Mouse (Mus musculus): ENCODE data around the gene Ankrd37. TPM values are rescaled to one million over a fixed set of nuclear protein-coding genes. Genes with fewer than 3 reads are reported as not detected.
A peak's percentile ranks its signal among the peaks of the same experiment; 100 is the strongest.

The Ankrd37 gene
- total and polyA plus RNA-seq, 3 experiments: 12.8 to 157 (median 79.0) TPM

GRCm38 (mm10) chr8:45973988-45974505 is 31.5 kb downstream of the Ankrd37 start:
- H3K79me2 ChIP-seq (replicated peaks; ENCODE audit: control insufficient read depth, extremely low read depth, insufficient read depth, poor library complexity, severe bottlenecking): peaks cover 4% of the 10 kb centered on the region
- DNase-seq (ENCODE audit: extremely low read depth): no peak
- H3K9ac ChIP-seq (ENCODE audit: insufficient read depth, low read depth): no peak overlapping the region
- no peak overlapping the region for H3K4me3 ChIP-seq (replicated peaks in 1 of 3; ENCODE audit: low read depth in 2 of 3, low read length in 2 of 3, poor library complexity in 1 of 3)
- in situ Hi-C loops (cut with MboI; ENCODE audit: low pct_ligation_motif_present, low pct_unique_long_range_greater_than_20kb, low sequenced_read_pairs) (no loop called here), dilution Hi-C loops (cut with MboI; ENCODE audit: extremely low pct_ligation_motif_present, extremely low pct_unique_long_range_greater_than_20kb, low sequenced_read_pairs) (no loop called here)
- no peak overlapping the region for H3K27ac ChIP-seq (ENCODE audit: insufficient read depth, low read depth)
- no peak for TF ChIP-seq ETS1 (conservative IDR thresholded peaks at IDR 0.05; ENCODE audit: low read depth, low read length)
- no peak for TF ChIP-seq NELFE (IDR thresholded peaks at IDR 0.05; ENCODE audit: low read depth, low read length)
- no peak overlapping the region for H3K4me2 ChIP-seq (ENCODE audit: insufficient read depth, low read depth, poor library complexity, severe bottlenecking)
- H3K27me3 ChIP-seq (replicated peaks): no peaks in the 10 kb centered on the region
- H3K36me3 ChIP-seq (replicated peaks in 1 of 2; ENCODE audit: control insufficient read depth in 1 of 2, insufficient read depth in 1 of 2, low read length in 1 of 2): peaks cover 5 to 26% of the 10 kb centered on the region in 2 experiments
- H3K4me1 ChIP-seq (ENCODE audit: control insufficient read depth in 1 of 2, insufficient read depth in 2 of 2): peaks cover 0 to 9% of the 10 kb centered on the region in 2 experiments; a peak in 2 of 4 replicates
- H3K9me3 ChIP-seq (replicated peaks; ENCODE audit: low read length): peaks cover 18% of the 10 kb centered on the region

DNA sequence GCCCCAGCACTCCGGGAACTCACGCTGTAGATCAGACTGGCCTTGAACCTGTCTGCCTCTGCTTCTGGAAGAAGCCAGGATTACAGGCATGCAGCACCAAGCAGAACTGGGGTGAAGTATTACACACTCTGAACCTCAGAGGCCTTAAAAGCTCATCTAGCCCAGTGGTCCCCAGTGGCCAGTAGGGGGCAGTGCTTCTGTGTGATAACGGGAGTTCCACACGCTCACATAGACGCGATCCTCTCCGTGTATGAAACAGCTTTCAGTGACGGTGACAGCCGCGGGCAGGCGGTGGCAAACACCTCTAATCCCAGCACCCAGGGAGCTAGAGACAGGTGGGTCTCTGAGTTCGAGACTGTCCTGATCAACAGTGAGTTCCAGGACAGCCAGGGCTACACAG is 34.6 kb downstream of the Ankrd37 start:
- H3K79me2 ChIP-seq (replicated peaks; ENCODE audit: control insufficient read depth, extremely low read depth, insufficient read depth, poor library complexity, severe bottlenecking): peaks cover 1% of the 10 kb centered on the region

DNA sequence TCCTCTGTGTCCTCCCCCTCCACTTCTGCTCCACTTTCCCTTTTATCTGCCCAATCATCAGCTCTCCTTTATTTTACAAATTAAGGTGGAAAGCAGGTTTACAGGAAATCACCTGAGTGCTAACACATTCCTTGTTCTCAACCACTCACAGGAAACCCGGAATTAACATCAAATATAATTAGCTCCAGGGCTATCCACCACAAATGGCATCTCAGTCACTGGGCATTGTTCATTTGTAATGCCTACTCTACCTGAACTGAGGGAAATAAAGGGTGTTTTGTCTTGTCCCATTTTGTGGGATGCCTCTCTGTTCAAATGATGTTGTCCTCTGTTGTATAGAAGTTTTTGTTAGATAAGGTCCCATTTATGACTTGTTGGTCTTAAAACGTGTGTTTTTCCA is 54.9 kb downstream of the Ankrd37 start:
- H3K9ac ChIP-seq (ENCODE audit: insufficient read depth, low read depth): no peak overlapping the region
- dilution Hi-C loops (cut with MboI; ENCODE audit: extremely low pct_ligation_motif_present, extremely low pct_unique_long_range_greater_than_20kb, low sequenced_read_pairs) (no loop called here), in situ Hi-C loops (cut with MboI; ENCODE audit: low pct_ligation_motif_present, low pct_unique_long_range_greater_than_20kb, low sequenced_read_pairs) (no loop called here)
- no peak overlapping the region for H3K27ac ChIP-seq (ENCODE audit: insufficient read depth, low read depth)
- no peaks in the 10 kb centered on the region for H3K4me1 ChIP-seq (ENCODE audit: control insufficient read depth in 1 of 2, insufficient read depth in 2 of 2)
- no peaks in the 10 kb centered on the region for H3K27me3 ChIP-seq (replicated peaks)
- H3K36me3 ChIP-seq (replicated peaks in 1 of 2; ENCODE audit: control insufficient read depth in 1 of 2, insufficient read depth in 1 of 2, low read length in 1 of 2): no peaks in the 10 kb centered on the region
- TF ChIP-seq ZC3H11A (IDR thresholded peaks at IDR 0.05; ENCODE audit: low read depth, low read length): no peak
- no peak for TF ChIP-seq ZMIZ1 (IDR thresholded peaks at IDR 0.05; ENCODE audit: low read depth, low read length)
- no peak for TF ChIP-seq JUND (conservative IDR thresholded peaks at IDR 0.05; ENCODE audit: low read depth, low read length)
- no peak for TF ChIP-seq TCF12 (IDR thresholded peaks at IDR 0.05; ENCODE audit: low read depth, low read length)
- TF ChIP-seq HCFC1 (IDR thresholded peaks at IDR 0.05; ENCODE audit: low read depth, low read length): no peak
- no peak for TF ChIP-seq MXI1 (IDR thresholded peaks at IDR 0.05; ENCODE audit: low read depth, low read length)
- no peak for TF ChIP-seq JUN (IDR thresholded peaks at IDR 0.05; ENCODE audit: insufficient read depth, low read depth, low read length)
- no peak for TF ChIP-seq TBP (conservative IDR thresholded peaks at IDR 0.05; ENCODE audit: low read depth, low read length)
- TF ChIP-seq POLR2A (IDR thresholded peaks at IDR 0.05; ENCODE audit: low read depth, low read length): no peak
- no peak for TF ChIP-seq MAZ (IDR thresholded peaks at IDR 0.05; ENCODE audit: low read depth, low read length)
- TF ChIP-seq USF1 (IDR thresholded peaks at IDR 0.05; ENCODE audit: low read depth, low read length): no peak
- TF ChIP-seq E2F4 (IDR thresholded peaks at IDR 0.05; ENCODE audit: insufficient replicate concordance, low read depth, low read length): no peak
- no peak overlapping the region for H3K4me3 ChIP-seq (replicated peaks in 1 of 3; ENCODE audit: low read depth in 2 of 3, low read length in 2 of 3, poor library complexity in 1 of 3)
- no peak for DNase-seq (ENCODE audit: extremely low read depth)
- H3K4me2 ChIP-seq (ENCODE audit: insufficient read depth, low read depth, poor library complexity, severe bottlenecking): no peak overlapping the region
- H3K79me2 ChIP-seq (replicated peaks; ENCODE audit: control insufficient read depth, extremely low read depth, insufficient read depth, poor library complexity, severe bottlenecking): no peaks in the 10 kb centered on the region
- no peaks in the 10 kb centered on the region for H3K9me3 ChIP-seq (replicated peaks; ENCODE audit: low read length)

More for the DNA sequence above, 34.6 kb downstream of the Ankrd37 start:
- peak; percentile 32 for DNase-seq (ENCODE audit: extremely low read depth)
- dilution Hi-C loops (cut with MboI; ENCODE audit: extremely low pct_ligation_motif_present, extremely low pct_unique_long_range_greater_than_20kb, low sequenced_read_pairs): no loop called here
- in situ Hi-C loops (cut with MboI; ENCODE audit: low pct_ligation_motif_present, low pct_unique_long_range_greater_than_20kb, low sequenced_read_pairs): no loop called here
- Histone ChIP-seq H3K36me3 (replicated peaks in 1 of 2; ENCODE audit: control insufficient read depth in 1 of 2, insufficient read depth in 1 of 2, low read length in 1 of 2) (peaks cover 0 to 14% of the 10 kb centered on the region in 2 experiments), H3K9me3 (replicated peaks; ENCODE audit: low read length) (peaks cover 12% of the 10 kb centered on the region), H3K4me3 (replicated peaks in 1 of 3; ENCODE audit: low read depth in 2 of 3, low read length in 2 of 3, poor library complexity in 1 of 3) (no peak overlapping the region), H3K9ac (ENCODE audit: insufficient read depth, low read depth) (no peak overlapping the region), H3K4me1 (ENCODE audit: control insufficient read depth in 1 of 2, insufficient read depth in 2 of 2) (peaks cover 0 to 11% of the 10 kb centered on the region in 2 experiments; a peak in 2 of 4 replicates), H3K27ac (ENCODE audit: insufficient read depth, low read depth) (no peak overlapping the region), H3K27me3 (replicated peaks) (no peaks in the 10 kb centered on the region), H3K4me2 (ENCODE audit: insufficient read depth, low read depth, poor library complexity, severe bottlenecking) (no peak overlapping the region)
- TF ChIP-seq RAD21 (IDR thresholded peaks at IDR 0.05; ENCODE audit: low read depth, low read length): peak; percentile 3
- TF ChIP-seq TCF12 (IDR thresholded peaks at IDR 0.05; ENCODE audit: low read depth, low read length): no peak
- peak in 1 of 2 experiments; percentile 26; a peak in 2 of 4 replicates for TF ChIP-seq CTCF (conservative IDR thresholded peaks at IDR 0.05 in 1 of 2, IDR thresholded peaks at IDR 0.05 in 1 of 2; ENCODE audit: low read depth in 2 of 2, low read length in 2 of 2)
